Mouse (Mus musculus) brain, embryonic 14.5 days (tissue): Measurements from ENCODE around the gene Ptpn18.

ENCODE experiments used
- CTCF ChIP-seq: fragments of 200-500 bp; IDR thresholded peaks from 2 replicates; pipeline ENCODE4 v1.5.1; 2012; ENCODE audit warnings: inconsistent platforms, mild to moderate bottlenecking, moderate library complexity, borderline replicate concordance; ENCODE audit not compliant: insufficient read depth, insufficient read length; ENCODE audit errors: extremely low read depth
- POLR2A ChIP-seq: fragments of 200-500 bp; IDR thresholded peaks from 2 replicates; pipeline ENCODE4 v1.6.1; 2012; ENCODE audit warnings: mild to moderate bottlenecking, inconsistent platforms, borderline replicate concordance; ENCODE audit not compliant: poor library complexity, insufficient read depth, insufficient read length, severe bottlenecking; ENCODE audit errors: extremely low read depth

DNA sequence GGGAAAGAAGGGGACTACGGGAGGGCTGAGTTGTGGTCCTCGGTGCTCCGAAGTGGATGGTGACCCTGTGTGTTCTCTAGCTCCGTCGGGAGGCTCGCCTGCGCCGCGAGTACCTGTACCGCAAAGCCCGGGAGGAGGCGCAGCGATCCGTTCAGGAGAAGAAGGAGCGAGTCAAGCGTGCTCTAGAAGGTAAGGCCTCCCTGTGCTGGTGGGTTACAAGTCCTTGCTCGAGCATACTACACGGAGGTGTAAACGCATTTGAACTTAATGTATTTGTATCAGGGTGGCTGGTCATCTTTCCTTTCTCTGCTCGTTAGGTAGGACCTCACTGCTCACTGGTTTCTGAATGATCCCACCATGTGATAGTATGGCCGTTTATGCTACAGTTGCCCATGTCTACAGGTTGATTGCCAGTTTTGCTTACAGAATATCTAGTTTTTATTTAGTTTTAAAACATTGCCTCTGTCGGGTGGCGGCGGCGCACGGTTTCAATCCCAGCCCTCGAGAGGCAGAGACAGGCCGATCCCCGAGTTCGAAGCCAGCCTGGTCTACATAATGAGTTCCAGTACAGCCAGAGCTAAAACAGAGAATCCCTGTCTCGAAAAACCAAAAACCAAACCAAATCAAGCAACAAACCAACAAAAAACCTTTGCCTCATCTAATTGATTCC lies 19.5 kb upstream of the Ptpn18 start:
- TF ChIP-seq CTCF (0 out of 2 replicates have a peak, but pooled peaks have one; percentile 7), POLR2A (no peak)
